Mouse (Mus musculus) kidney, postnatal 0 days (tissue): ENCODE data around the gene Gm20518. TPM values are rescaled to one million over a fixed set of nuclear protein-coding genes. Genes with fewer than 3 reads are reported as not detected.

Source experiments
- ATAC-seq: fragments of 200-750 bp; cut with Nextera tagmentation; replicated peaks from 2 replicates; pipeline ENCODE4 v1.8.0; 2017; ENCODE audit warnings: low read depth, moderate number of reproducible peaks, moderate TSS enrichment, moderate library complexity; ENCODE audit not compliant: low FRiP score
- DNase-seq: peaks from one replicate; pipeline ENCODE4 v3.0.0-alpha.2; 2016; ENCODE audit warnings: low spot score
- H3K27ac ChIP-seq: fragments of 300-500 bp; sonication (generic); 2 replicates; pipeline ENCODE4 v1.5.1; 2014; ENCODE audit warnings: mild to moderate bottlenecking
- H3K27me3 ChIP-seq: fragments of 300-500 bp; sonication (generic); 2 replicates; pipeline ENCODE4 v1.6.1; 2014; ENCODE audit warnings: low read length, mixed read lengths; ENCODE audit not compliant: insufficient read depth
- H3K36me3 ChIP-seq: fragments of 300-500 bp; sonication (generic); 2 replicates; pipeline ENCODE4 v1.6.1; 2014; ENCODE audit warnings: low read length, mixed read lengths; ENCODE audit not compliant: insufficient read depth
- H3K4me1 ChIP-seq: fragments of 300-500 bp; sonication (generic); replicated peaks from 2 replicates; pipeline ENCODE4 v1.6.1; 2014; ENCODE audit warnings: antibody characterized with exemption, low read length, mixed read lengths; ENCODE audit not compliant: insufficient read depth
- H3K4me2 ChIP-seq: fragments of 300-500 bp; sonication (generic); 2 replicates; pipeline ENCODE4 v1.6.1; 2014; ENCODE audit warnings: mild to moderate bottlenecking, low read length, moderate library complexity, mixed read lengths
- H3K4me3 ChIP-seq: fragments of 300-500 bp; sonication (generic); replicated peaks from 2 replicates; pipeline ENCODE4 v1.5.1; 2014; ENCODE audit warnings: low read depth, low read length
- H3K9ac ChIP-seq: fragments of 300-500 bp; sonication (generic); 2 replicates; pipeline ENCODE4 v1.6.1; 2014; ENCODE audit warnings: low read depth, low read length
- H3K9me3 ChIP-seq: fragments of 300-500 bp; sonication (generic); replicated peaks from 2 replicates; pipeline ENCODE4 v1.6.1; 2016; ENCODE audit warnings: low read length, inconsistent platforms, mixed read lengths
- CTCF ChIP-seq: IDR thresholded peaks from 2 replicates; pipeline ENCODE4 v1.5.1; 2016; ENCODE audit warnings: antibody characterized with exemption, low read depth, mild to moderate bottlenecking, moderate library complexity
- WGBS: fragments of 180-500 bp; shearing (Covaris S2); extraction: QIAGEN DNeasy Blood & Tissue Kit; methylation state at CpG from one replicate; pipeline ENCODE4 v1.1.7; 2014; 5-methylcytosine and 5-hydroxymethylcytosine counted together
- polyA plus RNA-seq: library from polyadenylated mRNA; unstranded; fragments of >200 nt; fragmentation: Nextera tagmentation; extraction: Ambion mirVana; gene quantifications from 2 replicates; pipeline ENCODE4 v1.2.1, GENCODE M21; 2015

Gene Gm20518
- polyA plus RNA-seq, 1 experiment from 2014 or later, result 3.4 TPM

DNA sequence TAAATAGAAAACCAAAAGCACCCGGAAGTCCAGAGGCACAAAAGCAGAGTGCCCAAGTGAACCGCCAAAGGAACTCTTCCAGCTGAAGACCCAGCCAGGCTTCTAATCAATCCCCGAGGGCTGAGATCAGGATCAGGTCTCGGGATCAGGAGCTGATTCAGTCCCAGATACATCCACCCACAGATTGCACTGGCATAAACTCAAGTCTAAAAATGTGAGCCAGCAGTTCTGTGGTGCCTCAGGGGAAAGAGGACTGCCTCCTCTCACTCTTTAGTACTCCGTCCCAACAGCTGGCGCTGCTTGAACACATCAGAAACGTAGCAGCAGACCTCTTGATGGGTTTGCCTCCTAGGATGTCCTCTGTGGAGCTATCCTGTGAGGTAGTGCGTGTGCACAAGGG lies 74.9 kb downstream of the Gm20518 start:
- H3K27me3 ChIP-seq, result peaks cover 4% of the 10 kb centered on the region; the same call in 1 of the 2 replicates
- DNase-seq (no peak), ATAC-seq (no peak)
- no peak overlapping the region for H3K4me2 ChIP-seq
- no peak for TF ChIP-seq CTCF
- no peaks in the 10 kb centered on the region for H3K36me3 ChIP-seq
- H3K27ac ChIP-seq, result no peak overlapping the region
- no peak overlapping the region for H3K4me3 ChIP-seq
- 87% methylated on average over 8 of the region's 8 CpGs for WGBS
- H3K4me1 ChIP-seq, result peaks cover 7% of the 10 kb centered on the region; the same call in 1 of the 2 replicates
- no peaks in the 10 kb centered on the region for H3K9me3 ChIP-seq
- H3K9ac ChIP-seq, result no peak overlapping the region

DNA sequence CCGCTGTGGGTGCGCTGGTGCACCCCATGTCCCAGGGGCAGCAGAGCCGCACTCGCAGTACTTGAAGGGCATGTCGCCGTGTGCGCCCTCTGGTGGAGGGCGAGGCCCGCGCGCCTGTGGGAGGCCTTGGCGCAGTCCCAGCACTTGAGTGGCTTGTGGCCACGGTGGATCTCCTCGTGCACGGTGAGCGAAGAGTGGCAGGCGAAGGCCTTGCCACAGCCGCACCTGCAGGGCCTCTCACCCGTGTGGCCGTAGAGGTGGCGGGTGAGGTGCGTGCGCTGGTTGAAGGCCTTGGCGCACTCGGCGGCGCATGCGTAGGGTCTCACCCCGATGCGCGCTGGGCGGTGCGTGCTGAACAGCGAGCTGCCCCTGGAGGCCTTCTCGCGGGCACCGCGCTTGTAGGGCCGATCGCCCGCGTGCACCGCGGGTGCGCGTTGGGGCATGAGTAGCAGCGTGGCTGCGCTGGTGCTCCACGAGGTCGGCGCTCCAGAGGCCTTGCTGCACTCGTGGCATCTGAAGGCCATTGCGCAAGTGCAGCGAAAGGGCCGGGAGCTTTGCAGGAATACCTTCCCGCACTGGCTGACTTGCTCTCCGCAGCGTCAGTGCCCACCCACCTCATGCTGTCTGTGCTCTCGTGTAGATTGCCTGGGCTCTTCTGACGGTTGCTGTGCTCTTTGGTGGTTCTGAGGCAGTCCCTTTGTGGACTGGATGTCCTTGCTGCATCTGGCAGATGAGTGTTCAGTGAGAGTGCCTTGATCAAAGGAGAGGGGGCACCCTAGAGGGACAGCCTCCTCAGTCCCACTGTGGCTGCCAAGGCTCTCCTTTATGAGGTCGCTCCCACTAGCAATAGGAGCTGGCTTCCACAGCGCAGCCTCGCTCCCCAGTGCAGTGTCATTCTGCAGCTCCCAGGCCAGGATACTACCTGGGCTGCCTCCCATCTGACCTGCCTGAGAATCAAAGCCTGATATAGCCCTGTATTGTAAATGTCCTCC lies 75.8 kb downstream of the Gm20518 start:
- Histone ChIP-seq H3K27me3 (peaks cover 4% of the 10 kb centered on the region; the same call in 1 of the 2 replicates), H3K36me3 (no peaks in the 10 kb centered on the region), H3K9ac (peak overlapping the region; percentile 51; the same call in 1 of the 2 replicates), H3K9me3 (no peaks in the 10 kb centered on the region), H3K4me2 (peak overlapping the region; percentile 64), H3K4me1 (peaks cover 7% of the 10 kb centered on the region; the same call in 1 of the 2 replicates), H3K27ac (no peak overlapping the region), H3K4me3 (peak overlapping the region; percentile 31)
- peak; percentile 75 for ATAC-seq
- 3% methylated on average over 54 of the region's 63 CpGs for WGBS
- DNase-seq, result peak; percentile 68
- peak; percentile 86 for TF ChIP-seq CTCF

DNA sequence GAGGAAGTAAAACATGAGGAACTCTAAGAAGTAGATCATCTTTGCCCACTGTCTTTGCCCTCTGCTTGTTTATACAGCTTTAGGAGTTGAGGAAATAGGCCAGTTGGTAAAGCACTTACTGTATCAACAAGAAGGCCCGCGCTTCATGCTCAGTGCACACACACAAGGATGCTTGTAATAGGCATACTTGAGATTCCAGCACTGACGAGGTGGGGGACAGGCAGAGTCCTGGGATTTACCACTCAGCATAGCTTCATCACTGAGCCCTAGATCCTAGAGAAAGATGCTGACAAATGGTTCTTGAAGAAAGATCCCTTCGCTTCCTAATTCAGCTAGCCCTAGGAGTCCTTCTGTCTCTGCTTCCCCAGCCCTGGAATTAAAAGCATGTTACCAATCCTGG lies 78.3 kb downstream of the Gm20518 start:
- no peak for ATAC-seq
- TF ChIP-seq CTCF, result no peak

DNA sequence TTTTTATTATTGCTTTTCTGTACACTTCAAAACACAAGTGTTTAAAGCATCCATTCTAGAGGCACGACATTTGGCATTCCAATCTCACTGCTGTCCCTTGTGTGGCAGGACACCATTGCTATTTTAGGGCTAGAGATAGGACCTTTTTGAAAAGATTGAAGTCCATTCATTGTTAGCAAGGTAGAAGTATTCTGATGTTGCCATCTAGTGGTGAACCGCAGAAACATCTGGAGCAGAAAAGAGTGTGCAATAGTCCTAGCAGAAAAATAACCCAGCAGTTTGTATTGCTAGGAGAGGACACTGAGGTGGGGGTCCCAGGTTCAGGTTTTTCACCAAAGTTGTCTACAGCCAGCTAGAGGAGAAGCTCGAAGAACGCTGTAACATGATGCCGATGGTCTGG lies 79.4 kb downstream of the Gm20518 start:
- peaks cover 4% of the 10 kb centered on the region; the same call in 1 of the 2 replicates for H3K27me3 ChIP-seq
- no peak overlapping the region for H3K4me3 ChIP-seq
- DNase-seq, result peak; percentile 88
- 6% methylated on average over 5 of the region's 5 CpGs for WGBS
- H3K36me3 ChIP-seq, result no peaks in the 10 kb centered on the region
- 0 out of 2 replicates have a peak overlapping the region, but pooled peaks have one; percentile 23 for H3K9ac ChIP-seq
- peaks cover 16% of the 10 kb centered on the region; the same call in 1 of the 2 replicates for H3K4me1 ChIP-seq
- no peak overlapping the region for H3K4me2 ChIP-seq
- ATAC-seq, result no peak
- peak; percentile 90 for TF ChIP-seq CTCF
- no peak overlapping the region for H3K27ac ChIP-seq
- H3K9me3 ChIP-seq, result no peaks in the 10 kb centered on the region

More for the DNA sequence above, 78.3 kb downstream of the Gm20518 start:
- Histone ChIP-seq H3K27ac (no peak overlapping the region), H3K9ac (no peak overlapping the region), H3K4me2 (no peak overlapping the region), H3K27me3 (peaks cover 4% of the 10 kb centered on the region; the same call in 1 of the 2 replicates), H3K4me1 (peaks cover 7% of the 10 kb centered on the region; the same call in 1 of the 2 replicates), H3K9me3 (no peaks in the 10 kb centered on the region), H3K36me3 (no peaks in the 10 kb centered on the region), H3K4me3 (no peak overlapping the region)
- DNase-seq, result no peak
- WGBS, result 47% methylated on average over 4 of the region's 4 CpGs

DNA sequence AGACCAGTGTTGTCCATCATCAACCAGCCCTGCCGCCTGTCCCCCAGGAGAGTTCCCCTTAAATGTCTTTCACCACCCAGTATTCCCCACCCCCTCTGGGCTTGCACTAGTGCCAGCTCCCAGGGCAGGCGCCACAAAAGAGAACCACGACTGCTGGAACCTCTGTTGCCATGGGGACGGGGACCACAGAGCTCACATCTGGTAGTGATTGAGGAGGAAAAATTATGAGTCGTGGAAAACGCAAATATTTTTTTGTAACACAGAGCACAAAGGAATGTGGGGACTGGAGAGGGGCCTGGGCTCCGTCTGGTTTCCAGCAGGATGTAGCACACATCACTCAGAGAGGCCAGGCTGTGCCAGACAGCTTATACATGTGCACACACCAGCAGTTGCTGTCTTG lies 81.8 kb downstream of the Gm20518 start:
- Histone ChIP-seq H3K36me3 (no peaks in the 10 kb centered on the region), H3K4me2 (no peak overlapping the region), H3K27ac (no peak overlapping the region), H3K27me3 (peaks cover 6% of the 10 kb centered on the region; the same call in 1 of the 2 replicates), H3K4me3 (no peak overlapping the region), H3K9me3 (no peaks in the 10 kb centered on the region), H3K9ac (no peak overlapping the region), H3K4me1 (peaks cover 16% of the 10 kb centered on the region; the same call in 1 of the 2 replicates)
- TF ChIP-seq CTCF, result no peak
- ATAC-seq, result 0 out of 2 replicates have a peak, but pooled peaks have one; percentile 11
- WGBS, result 29% methylated on average over 7 of the region's 7 CpGs
- DNase-seq, result peak; percentile 76

DNA sequence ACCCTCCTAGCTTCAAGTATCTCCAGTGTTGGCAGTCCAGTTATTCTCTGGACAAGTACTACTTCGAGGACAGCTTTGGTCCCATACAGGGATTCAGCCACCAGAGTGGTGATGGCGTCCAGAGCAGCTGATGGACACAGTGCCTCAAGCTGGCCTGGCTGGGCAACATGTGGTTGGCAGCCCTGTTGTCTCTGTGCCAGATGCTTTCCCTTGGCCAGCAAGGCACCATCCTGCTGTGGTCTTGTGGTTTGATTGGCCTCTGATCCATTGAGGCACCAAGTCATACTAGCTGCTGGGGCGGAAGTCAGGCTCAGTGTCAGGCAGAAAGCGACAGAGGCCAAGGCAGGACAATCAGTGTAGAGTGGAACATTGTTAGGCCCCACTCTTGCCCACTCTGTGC lies 82.3 kb downstream of the Gm20518 start:
- Histone ChIP-seq H3K27ac (no peak overlapping the region), H3K4me1 (peaks cover 22% of the 10 kb centered on the region), H3K4me2 (no peak overlapping the region), H3K4me3 (no peak overlapping the region), H3K9ac (no peak overlapping the region), H3K36me3 (no peaks in the 10 kb centered on the region), H3K27me3 (peaks cover 7% of the 10 kb centered on the region; the same call in 1 of the 2 replicates), H3K9me3 (no peaks in the 10 kb centered on the region)
- no peak for TF ChIP-seq CTCF
- no peak for ATAC-seq
- DNase-seq, result no peak
- 93% methylated on average over 4 of the region's 4 CpGs for WGBS
